Mouse (Mus musculus): ENCODE results near the gene Psmb4.

DNA sequence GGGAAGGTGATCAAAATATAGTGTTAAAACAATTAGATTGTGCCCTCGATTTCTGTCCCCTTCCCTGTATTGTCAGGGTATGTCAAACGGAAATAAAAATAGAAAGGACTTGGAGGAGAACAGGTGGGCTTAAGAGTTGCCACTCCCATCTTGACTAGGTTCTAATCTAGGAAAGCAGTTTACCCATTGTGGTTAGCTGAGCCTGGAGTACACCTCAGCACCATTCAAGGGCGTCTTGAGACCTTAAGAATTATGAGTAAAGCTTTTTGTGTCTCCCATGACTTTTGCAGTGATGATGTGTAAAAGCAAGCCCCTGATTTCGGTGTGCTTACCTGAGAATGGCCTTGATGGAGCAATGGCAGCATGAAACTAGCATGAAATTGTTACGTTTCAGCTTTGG, 47.7 kb downstream of the Psmb4 start:
- no peak for TF ChIP-seq CTCF (IDR thresholded peaks at IDR 0.05; ENCODE audit: low read depth)
- no peak for TF ChIP-seq EP300 (IDR thresholded peaks at IDR 0.05; ENCODE audit: low read depth)

All from heart, postnatal 0 days (tissue).